Mouse (Mus musculus) heart, postnatal 36 days (tissue): Measurements from ENCODE around the gene Larp7. TPM values are rescaled to one million over a fixed set of nuclear protein-coding genes. Genes with fewer than 3 reads are reported as not detected.
A peak's percentile ranks its signal among the peaks of the same experiment; 100 is the strongest.

Experiments
- DNase-seq, 2 experiments: peaks; one replicate each; pipeline ENCODE4 v3.0.0; 2021 to 2022
- intact Hi-C: fragments of 180-260 bp; cut with DNase I; formaldehyde crosslinking; loops from one replicate; pipeline ENCODE4 v1.15.1; 2025
- microRNA-seq, 2 experiments: library from miRNA; unstranded; fragments of <30 nt; microRNA quantifications; one replicate each; pipeline ENCODE4 v1.2.0; 2021; ENCODE audit warnings: borderline number of aligned reads in 2 of 2
- total RNA-seq, 2 experiments: library from RNA; stranded (reverse); gene quantifications; 2 replicates each; pipeline ENCODE4 v1.2.3; 2021

The Larp7 gene
- total RNA-seq, 2 experiments from 2014 or later = 19.9 to 22.6 TPM

- no peak for DNase-seq
- intact Hi-C loops = no loop called here
Observed at GRCm38 (mm10) chr3:127513699-127514098, 39.5 kb downstream of the Larp7 start.

- intact Hi-C loops = no loop called here
- no peak for DNase-seq
Observed at GRCm38 (mm10) chr3:127512794-127513335, 40.3 kb downstream of the Larp7 start.

GRCm38 (mm10) chr3:127511786-127512746 lies 41.1 kb downstream of the Larp7 start:
- no peak for DNase-seq
- intact Hi-C loops = no loop called here

- no peak for DNase-seq
- intact Hi-C loops = no loop called here
Observed at GRCm38 (mm10) chr3:127507878-127508783, 45.0 kb downstream of the Larp7 start.

- DNase-seq = peak; percentile 19 to 44
- intact Hi-C loops = loop anchor here (2.0 kb wide), 1 partner anchor 20 kb away; no protein-coding TSS in a partner anchor
Observed at GRCm38 (mm10) chr3:127498742-127499400, 54.3 kb downstream of the Larp7 start, which contains the start of gene Ank2. Ank2 (minus strand) TSS chr3:127499350.

- intact Hi-C loops = loop anchor here (2.0 kb wide), 1 partner anchor 21 kb away; no protein-coding TSS in a partner anchor
- peak; percentile 13 to 27 for DNase-seq
Observed at GRCm38 (mm10) chr3:127498197-127498741, 54.9 kb downstream of the Larp7 start.

GRCm38 (mm10) chr3:127492663-127493062 lies 60.5 kb downstream of the Larp7 start:
- intact Hi-C loops = no loop called here
- DNase-seq = no peak

GRCm38 (mm10) chr3:127487302-127487701 lies 65.8 kb downstream of the Larp7 start:
- intact Hi-C loops = no loop called here
- DNase-seq = no peak

Small RNA genes lying within 50 kb of the gene (microRNA-seq; reads per million reads assigned to microRNA genes)
- gene Mir302a (2.9 to 3.4 reads per million in 2 experiments), gene Mir302b (5.8 to 8.1 reads per million in 2 experiments), gene Mir302c (0 reads per million in 2 experiments), gene Mir302d (5.4 to 7.2 reads per million in 2 experiments), gene Mir367 (0 reads per million in 2 experiments)

Other genes starting within 250 kb of the Larp7 start
- 100 to 1,000 TPM; 334 to 351 TPM for gene Ank2, start 54.0 kb downstream of the Larp7 start, total RNA-seq
- gene Zgrf1, start 140 bp upstream of the Larp7 start, total RNA-seq = under 1 TPM; 0.68 to 0.89 TPM
- not detected for gene Neurog2, start 79.8 kb upstream of the Larp7 start, total RNA-seq
- 1 to 10 TPM; 2.7 to 4.1 TPM for gene Alpk1, start 227.2 kb upstream of the Larp7 start, total RNA-seq
- 1 to 10 TPM; 2.9 to 3.1 TPM for gene Tifa, start 236.5 kb upstream of the Larp7 start, total RNA-seq